In the genomic region with DNA sequence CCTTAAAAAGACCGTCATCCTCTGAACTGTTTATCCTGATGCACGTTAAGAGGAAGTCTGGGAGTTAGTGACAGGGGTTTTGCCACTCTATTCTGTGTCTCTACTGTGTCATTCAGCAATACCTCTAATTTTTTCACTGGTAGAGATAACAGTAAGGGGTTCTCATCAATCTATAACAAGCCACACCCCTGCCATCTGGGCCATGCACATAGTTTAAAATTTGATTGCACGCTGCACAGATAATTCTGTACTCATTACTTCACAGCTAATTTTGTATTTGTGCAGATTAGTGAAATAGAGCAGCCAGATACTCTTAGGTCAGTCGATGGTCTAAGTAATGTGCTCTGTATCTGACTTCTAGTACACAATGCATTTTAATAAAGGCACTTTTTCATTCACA, we compare ENCODE assay signal across 24 mouse cellular contexts.
DNase-seq lines count a peak whose midpoint lies in the region; ATAC-seq and TF ChIP-seq lines count a peak whose summit lies in the region.
"Had no signal": no experiment of that assay in that cellular context is flagged by ENCODE, and none has a peak within 500 bp of the region (broad histone marks: within the 10 kb centered on the region; RNA-seq: fewer than 3 reads in every experiment).

No protein-coding gene starts in this region.

- H3K36me3 ChIP-seq in liver, embryonic 11.5 days (ENCODE audit: control insufficient read depth, insufficient read depth, low read length): no peaks in the 10 kb centered on the region
- no peaks in the 10 kb centered on the region for H3K36me3 ChIP-seq in liver, embryonic 14.5 days (replicated peaks; ENCODE audit: control insufficient read depth, insufficient read depth, low read depth)
- no peaks in the 10 kb centered on the region for H3K36me3 ChIP-seq in heart, embryonic 10.5 days
- H3K36me3 ChIP-seq: embryonic facial prominence, embryonic 12.5 days; embryonic facial prominence, embryonic 15.5 days; forebrain, embryonic 15.5 days; heart, embryonic 13.5 days; hindbrain, embryonic 13.5 days; intestine, embryonic 15.5 days had no signal

- no peak overlapping the region for H3K4me2 ChIP-seq in liver, embryonic 11.5 days
- no peak overlapping the region for H3K4me2 ChIP-seq in liver, embryonic 14.5 days (ENCODE audit: low read depth)
- H3K4me2 ChIP-seq: embryonic facial prominence, embryonic 12.5 days; embryonic facial prominence, embryonic 15.5 days; forebrain, embryonic 15.5 days; heart, embryonic 13.5 days; hindbrain, embryonic 13.5 days; intestine, embryonic 15.5 days had no signal

- no peak overlapping the region for H3K27ac ChIP-seq in liver, embryonic 11.5 days (ENCODE audit: low read depth, low read length)
- no peak overlapping the region for H3K27ac ChIP-seq in liver, embryonic 14.5 days
- H3K27ac ChIP-seq in heart, embryonic 10.5 days: no peak overlapping the region
- H3K27ac ChIP-seq: embryonic facial prominence, embryonic 12.5 days; embryonic facial prominence, embryonic 15.5 days; forebrain, embryonic 15.5 days; heart, embryonic 13.5 days; hindbrain, embryonic 13.5 days; intestine, embryonic 15.5 days had no signal

- 47% methylated on average over 4 of the region's 4 CpGs for WGBS in liver, embryonic 11.5 days
- 24% methylated on average over 4 of the region's 4 CpGs for WGBS in liver, embryonic 14.5 days (ENCODE audit: insufficient replicate concordance)
- whole genome bisulfite sequencing in heart, embryonic 10.5 days: 63% methylated on average over 4 of the region's 4 CpGs

- intact Hi-C loops in gastrocnemius, postnatal 14 days (cut with DNase I; ENCODE audit: low total_unique reads): no loop called here

- DNase-seq in retina, embryonic 14.5 days (ENCODE audit: low spot score): peak; percentile 1
- DNase-seq in retina, postnatal 1 day: no peak
- DNase-seq in liver, embryonic 11.5 days (ENCODE audit: low spot score): no peak
- no peak for DNase-seq in liver, embryonic 14.5 days (ENCODE audit: low read depth in 3 of 3, low spot score in 3 of 3)
- DNase-seq in heart, embryonic 10.5 days (ENCODE audit: low spot score): no peak
- DNase-seq in gastrocnemius, postnatal 14 days: no peak
- no peak for DNase-seq in frontal cortex, postnatal 14 days (ENCODE audit: low spot score in 2 of 2)
- DNase-seq: adrenal gland, adult 2 months; adrenal gland, postnatal 14 days; B cell, adult 2 months; cerebellum, adult 18-20 months; cerebellum, adult 9-10 months; cerebellum, postnatal 25 days; gastrocnemius, postnatal 10 days; heart, adult 18-20 months; heart, postnatal 14 days had no signal

- ATAC-seq in liver, embryonic 11.5 days (replicated peaks; ENCODE audit: low FRiP score): peak; percentile 63
- peak; percentile 69; the same call in 1 of the 2 replicates for ATAC-seq in liver, embryonic 14.5 days (ENCODE audit: insufficient read depth)
- ATAC-seq: forebrain, embryonic 15.5 days; hindbrain, embryonic 16.5 days; intestine, embryonic 15.5 days had no signal

- no peaks in the 10 kb centered on the region for H3K9me3 ChIP-seq in liver, embryonic 11.5 days (ENCODE audit: control insufficient read depth, low read length)
- H3K9me3 ChIP-seq in liver, embryonic 14.5 days (ENCODE audit: control insufficient read depth, low read length): no peaks in the 10 kb centered on the region
- H3K9me3 ChIP-seq in heart, embryonic 10.5 days: no peaks in the 10 kb centered on the region
- H3K9me3 ChIP-seq: embryonic facial prominence, embryonic 12.5 days; embryonic facial prominence, embryonic 15.5 days; forebrain, embryonic 15.5 days; heart, embryonic 13.5 days; hindbrain, embryonic 13.5 days; intestine, embryonic 15.5 days had no signal

- H3K9ac ChIP-seq in liver, embryonic 11.5 days (ENCODE audit: low read depth, low read length): no peak overlapping the region
- no peak overlapping the region for H3K9ac ChIP-seq in liver, embryonic 14.5 days (replicated peaks)
- H3K9ac ChIP-seq: embryonic facial prominence, embryonic 12.5 days; embryonic facial prominence, embryonic 15.5 days; forebrain, embryonic 15.5 days; heart, embryonic 13.5 days; hindbrain, embryonic 13.5 days; intestine, embryonic 15.5 days had no signal

- peak; percentile 41; the same call in 1 of the 2 replicates for TF ChIP-seq EP300 in liver, embryonic 14.5 days (IDR thresholded peaks at IDR 0.05; ENCODE audit: low read depth)

- H3K27me3 ChIP-seq in liver, embryonic 11.5 days (replicated peaks; ENCODE audit: control insufficient read depth, insufficient read depth, low read length): no peaks in the 10 kb centered on the region
- H3K27me3 ChIP-seq in liver, embryonic 14.5 days (ENCODE audit: control insufficient read depth, insufficient read depth, low read length): no peaks in the 10 kb centered on the region
- H3K27me3 ChIP-seq in heart, embryonic 10.5 days (ENCODE audit: insufficient read depth, poor library complexity, severe bottlenecking): no peaks in the 10 kb centered on the region
- H3K27me3 ChIP-seq: CH12.LX; embryonic facial prominence, embryonic 12.5 days; embryonic facial prominence, embryonic 15.5 days; forebrain, embryonic 15.5 days; heart, embryonic 13.5 days; hindbrain, embryonic 13.5 days; intestine, embryonic 15.5 days had no signal

- no peak for TF ChIP-seq CTCF in liver, embryonic 14.5 days (IDR thresholded peaks at IDR 0.05; ENCODE audit: low read depth)

- no peaks in the 10 kb centered on the region for H3K4me1 ChIP-seq in liver, embryonic 11.5 days (replicated peaks; ENCODE audit: control insufficient read depth, insufficient read depth, low read length)
- 0 out of 4 replicates have a peak, but pooled peaks cover 0 to 2% of the 10 kb centered on the region in 2 experiments for H3K4me1 ChIP-seq in liver, embryonic 14.5 days (replicated peaks; ENCODE audit: control insufficient read depth in 2 of 2, insufficient read depth in 2 of 2, low read length in 1 of 2)
- H3K4me1 ChIP-seq in heart, embryonic 10.5 days: no peaks in the 10 kb centered on the region
- H3K4me1 ChIP-seq: embryonic facial prominence, embryonic 12.5 days; embryonic facial prominence, embryonic 15.5 days; forebrain, embryonic 15.5 days; heart, embryonic 13.5 days; intestine, embryonic 15.5 days had no signal

- no peak overlapping the region for H3K4me3 ChIP-seq in liver, embryonic 11.5 days (ENCODE audit: low read depth, low read length)
- no peak overlapping the region for H3K4me3 ChIP-seq in liver, embryonic 14.5 days (ENCODE audit: insufficient read depth in 1 of 2, low read depth in 2 of 2, low read length in 2 of 2)
- H3K4me3 ChIP-seq in heart, embryonic 10.5 days: no peak overlapping the region
- H3K4me3 ChIP-seq: embryonic facial prominence, embryonic 12.5 days; embryonic facial prominence, embryonic 15.5 days; forebrain, embryonic 15.5 days; heart, embryonic 13.5 days; hindbrain, embryonic 13.5 days; intestine, embryonic 15.5 days had no signal
